Mouse (Mus musculus) CH12.LX (cell line): ENCODE data around the gene Dse.

Experiments
- CHD1 ChIP-seq: IDR thresholded peaks from 2 replicates; pipeline ENCODE4 v1.6.1; 2012; ENCODE audit warnings: low read depth, low read length, improper control_type of control experiment, inconsistent platforms
- CTCF ChIP-seq, 2 experiments: IDR thresholded peaks in 1 of 2; conservative IDR thresholded peaks in 1 of 2; 2 replicates each; pipeline ENCODE4 v1.5.1; 2011 to 2012; ENCODE audit warnings: low read depth in 2 of 2, low read length in 2 of 2, improper control_type of control experiment in 1 of 2, inconsistent platforms in 1 of 2, mild to moderate bottlenecking in 1 of 2, moderate library complexity in 1 of 2
- EP300 ChIP-seq: IDR thresholded peaks from 2 replicates; pipeline ENCODE4 v1.6.1; 2011; ENCODE audit warnings: low read length, improper control_type of control experiment
- HCFC1 ChIP-seq: IDR thresholded peaks from 2 replicates; pipeline ENCODE4 v1.6.1; 2012; ENCODE audit warnings: low read depth, mild to moderate bottlenecking, inconsistent platforms, low read length, improper control_type of control experiment
- JUND ChIP-seq: conservative IDR thresholded peaks from 2 replicates; pipeline ENCODE4 v1.6.1; 2011; ENCODE audit warnings: low read depth, low read length, improper control_type of control experiment
- NRF1 ChIP-seq: IDR thresholded peaks from 2 replicates; pipeline ENCODE4 v1.6.1; 2014; ENCODE audit warnings: low read depth, mild to moderate bottlenecking, inconsistent platforms, low read length, improper control_type of control experiment, moderate library complexity
- POLR2A ChIP-seq: IDR thresholded peaks from 2 replicates; pipeline ENCODE4 v1.6.1; 2011; ENCODE audit warnings: low read depth, mild to moderate bottlenecking, improper control_type of control experiment, low read length
- POLR2AphosphoS2 ChIP-seq: IDR thresholded peaks from 2 replicates; pipeline ENCODE4 v1.6.1; 2011; ENCODE audit warnings: low read depth, low read length, improper control_type of control experiment
- RCOR1 ChIP-seq: conservative IDR thresholded peaks from 2 replicates; pipeline ENCODE4 v1.6.1; 2012; ENCODE audit warnings: low read depth, mild to moderate bottlenecking, inconsistent platforms, low read length, improper control_type of control experiment
- TCF12 ChIP-seq: IDR thresholded peaks from 2 replicates; pipeline ENCODE4 v1.6.1; 2014; ENCODE audit warnings: low read depth, mild to moderate bottlenecking, inconsistent platforms, low read length, improper control_type of control experiment

GRCm38 (mm10) chr10:34136432-34136831 lies 71.1 kb downstream of the Dse start:
- TF ChIP-seq RCOR1 (no peak), POLR2A (no peak), CTCF (conservative IDR thresholded peaks at IDR 0.05 in 1 of 2, IDR thresholded peaks at IDR 0.05 in 1 of 2; ENCODE audit: low read depth in 2 of 2, low read length in 2 of 2) (no peak), EP300 (no peak), TCF12 (no peak), CHD1 (no peak), NRF1 (no peak), JUND (no peak), POLR2AphosphoS2 (no peak), HCFC1 (no peak)
